Mouse (Mus musculus) forebrain, embryonic 16.5 days (tissue): ENCODE measurements around the gene Mpnd. TPM values are rescaled to one million over a fixed set of nuclear protein-coding genes. Genes with fewer than 3 reads are reported as not detected.

Experiments
- ATAC-seq: fragments of 200-750 bp; cut with Nextera tagmentation; 2 replicates; pipeline ENCODE4 v1.8.0; 2017; ENCODE audit warnings: mild to moderate bottlenecking, moderate library complexity
- H3K27ac ChIP-seq: fragments of 300-500 bp; sonication (generic); 2 replicates; pipeline ENCODE4 v1.5.1; 2014; ENCODE audit warnings: low read length, control low read depth
- H3K27me3 ChIP-seq: fragments of 300-500 bp; sonication (generic); replicated peaks from 2 replicates; pipeline ENCODE4 v1.6.1; 2014; ENCODE audit warnings: low read length; ENCODE audit not compliant: control insufficient read depth, insufficient read depth
- H3K36me3 ChIP-seq: fragments of 300-500 bp; sonication (generic); 2 replicates; pipeline ENCODE4 v1.6.1; 2014; ENCODE audit not compliant: control insufficient read depth, insufficient read depth
- H3K4me1 ChIP-seq: fragments of 300-500 bp; sonication (generic); replicated peaks from 2 replicates; pipeline ENCODE4 v1.6.1; 2014; ENCODE audit warnings: low read length; ENCODE audit not compliant: control insufficient read depth, insufficient read depth
- H3K4me2 ChIP-seq: fragments of 300-500 bp; sonication (generic); 2 replicates; pipeline ENCODE4 v1.6.1; 2014; ENCODE audit warnings: mild to moderate bottlenecking, low read length, control low read depth
- H3K4me3 ChIP-seq: fragments of 300-500 bp; sonication (generic); replicated peaks from 2 replicates; pipeline ENCODE4 v1.5.1; 2014; ENCODE audit warnings: mild to moderate bottlenecking, low read length, control low read depth
- H3K9ac ChIP-seq: fragments of 300-500 bp; sonication (generic); replicated peaks from 2 replicates; pipeline ENCODE4 v1.6.1; 2014; ENCODE audit warnings: low read depth, low read length, control low read depth
- H3K9me3 ChIP-seq: fragments of 300-500 bp; sonication (generic); 2 replicates; pipeline ENCODE4 v1.6.1; 2016; ENCODE audit warnings: low read length; ENCODE audit not compliant: control insufficient read depth
- WGBS: fragments of 180-500 bp; shearing (Covaris S2); extraction: QIAGEN DNeasy Blood & Tissue Kit; methylation state at CpG from one replicate; pipeline ENCODE4 v1.1.7; 2014; 5-methylcytosine and 5-hydroxymethylcytosine counted together
- polyA plus RNA-seq: library from polyadenylated mRNA; unstranded; fragments of >200 nt; fragmentation: Nextera tagmentation; extraction: Ambion mirVana; gene quantifications from 2 replicates; pipeline ENCODE4 v1.2.1, GENCODE M21; 2015

Mpnd gene
- polyA plus RNA-seq, 1 experiment from 2014 or later: 157 TPM

DNA sequence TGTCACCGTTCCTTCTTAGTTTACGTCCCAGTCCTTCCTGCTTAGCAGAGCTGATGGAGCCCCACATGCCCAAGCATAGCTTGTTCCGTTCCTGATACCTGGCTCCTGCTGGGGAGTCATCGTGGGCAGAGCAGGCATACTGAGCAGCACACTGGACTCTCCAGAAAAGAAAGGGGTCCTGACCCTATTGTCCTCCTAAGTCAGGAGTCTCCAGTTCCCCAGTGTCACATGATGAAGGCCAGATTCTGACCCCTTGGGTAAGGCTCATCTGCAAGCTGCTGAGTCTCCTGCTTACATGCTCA lies 17.4 kb downstream of the Mpnd start:
- Histone ChIP-seq H3K27me3 (no peaks in the 10 kb centered on the region), H3K4me2 (no peak overlapping the region), H3K9me3 (no peaks in the 10 kb centered on the region), H3K36me3 (peaks cover 5% of the 10 kb centered on the region), H3K4me1 (no peaks in the 10 kb centered on the region), H3K9ac (no peak overlapping the region), H3K4me3 (no peak overlapping the region), H3K27ac (no peak overlapping the region)
- 82% methylated on average over 4 of the region's 4 CpGs for WGBS
- ATAC-seq: no peak

DNA sequence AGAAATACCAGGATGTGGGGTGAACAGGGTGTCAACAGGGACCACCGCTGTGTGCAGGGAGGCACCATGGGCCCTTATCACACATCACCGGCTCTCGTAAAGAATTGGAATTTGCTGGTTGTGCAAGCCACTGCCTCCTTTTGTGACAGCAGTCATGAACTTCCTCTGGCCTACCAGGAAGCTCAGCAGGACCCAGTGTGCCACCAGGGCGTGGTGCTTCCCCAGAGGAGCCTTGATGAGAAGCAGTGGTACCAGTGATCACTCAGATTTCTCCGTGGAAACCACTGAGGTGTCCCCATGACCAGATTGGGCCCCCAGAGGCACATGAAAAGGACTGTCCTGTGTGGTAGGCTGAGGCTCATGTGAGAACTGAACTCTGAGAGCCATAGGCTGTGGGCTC lies 17.9 kb downstream of the Mpnd start:
- Histone ChIP-seq H3K9me3 (no peaks in the 10 kb centered on the region), H3K9ac (no peak overlapping the region), H3K4me1 (no peaks in the 10 kb centered on the region), H3K27ac (no peak overlapping the region), H3K4me2 (no peak overlapping the region), H3K27me3 (no peaks in the 10 kb centered on the region), H3K36me3 (peaks cover 4% of the 10 kb centered on the region), H3K4me3 (no peak overlapping the region)
- no peak for ATAC-seq
- whole genome bisulfite sequencing: 89% methylated on average over 5 of the region's 5 CpGs

DNA sequence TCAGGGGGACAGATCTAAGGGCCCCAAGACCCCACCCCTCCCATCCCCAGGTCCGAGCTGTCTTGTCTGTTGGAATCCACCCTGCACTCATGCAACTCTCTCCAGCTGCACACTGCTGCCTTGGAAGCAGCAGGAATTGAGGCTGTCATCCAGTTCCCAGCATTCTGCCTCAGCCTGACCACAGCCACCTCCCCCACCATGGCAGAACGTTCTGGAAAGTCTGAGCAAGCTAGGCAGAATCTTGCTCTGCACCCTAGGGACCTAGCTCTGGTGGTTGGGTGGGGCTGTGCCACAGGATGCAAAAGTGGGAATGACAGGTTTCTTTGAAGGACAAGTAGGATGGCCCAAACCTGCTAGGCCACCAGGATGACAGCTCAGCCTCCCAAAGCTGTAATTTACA lies 19.0 kb downstream of the Mpnd start:
- Histone ChIP-seq H3K36me3 (no peaks in the 10 kb centered on the region), H3K9ac (no peak overlapping the region), H3K4me2 (no peak overlapping the region), H3K4me1 (no peaks in the 10 kb centered on the region), H3K27ac (no peak overlapping the region), H3K9me3 (no peaks in the 10 kb centered on the region), H3K4me3 (no peak overlapping the region), H3K27me3 (no peaks in the 10 kb centered on the region)
- ATAC-seq: no peak
- 79% methylated on average over 2 of the region's 2 CpGs for WGBS

DNA sequence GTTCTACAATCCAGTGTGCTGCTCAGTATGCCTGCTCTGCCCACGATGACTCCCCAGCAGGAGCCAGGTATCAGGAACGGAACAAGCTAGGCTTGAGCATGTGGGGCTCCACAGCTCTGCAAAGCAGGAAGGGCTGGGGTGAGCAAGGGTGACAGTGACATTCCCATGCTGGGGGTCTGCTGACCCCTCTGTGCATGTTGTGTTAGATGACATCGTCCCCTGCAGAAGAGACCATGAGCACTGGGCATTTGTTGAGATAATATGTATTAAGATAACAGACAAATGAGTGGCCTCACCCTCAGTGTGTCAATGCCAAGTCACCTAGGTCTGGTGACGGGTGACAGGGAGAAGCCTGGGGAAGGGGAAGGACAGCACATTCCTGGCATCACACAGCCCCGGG lies 19.4 kb downstream of the Mpnd start:
- H3K36me3 ChIP-seq: peaks cover 2% of the 10 kb centered on the region; the same call in 1 of the 2 replicates
- 82% methylated on average over 5 of the region's 5 CpGs for WGBS

DNA sequence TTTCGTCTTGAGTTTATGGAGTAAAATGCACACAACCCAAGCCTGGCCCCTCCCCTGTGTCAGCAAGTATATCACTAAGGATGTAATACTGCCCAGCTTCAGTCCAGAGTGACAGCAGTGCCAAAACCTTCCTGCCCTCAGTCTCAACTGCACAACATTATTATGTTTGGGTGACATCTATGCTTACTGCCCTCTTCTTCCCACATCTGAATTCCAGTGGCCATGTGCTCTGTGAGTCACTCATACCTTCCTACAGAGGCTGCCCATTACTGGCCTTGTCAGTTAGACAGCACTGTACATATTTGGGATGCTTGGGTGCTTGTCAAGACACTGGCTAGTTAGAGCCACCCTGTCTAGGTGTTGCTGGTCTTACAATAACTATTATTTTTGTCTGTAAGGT lies 20.8 kb downstream of the Mpnd start:
- no peak for ATAC-seq
- H3K4me2 ChIP-seq: no peak overlapping the region
- peaks cover 2% of the 10 kb centered on the region; the same call in 1 of the 2 replicates for H3K36me3 ChIP-seq
- H3K27me3 ChIP-seq: no peaks in the 10 kb centered on the region
- WGBS: 95% methylated on average over 1 of the region's 1 CpGs
- no peaks in the 10 kb centered on the region for H3K9me3 ChIP-seq
- no peak overlapping the region for H3K27ac ChIP-seq
- no peak overlapping the region for H3K4me3 ChIP-seq
- H3K9ac ChIP-seq: no peak overlapping the region
- no peaks in the 10 kb centered on the region for H3K4me1 ChIP-seq

More for the DNA sequence above, 19.4 kb downstream of the Mpnd start:
- H3K9ac ChIP-seq: no peak overlapping the region
- ATAC-seq: no peak
- no peaks in the 10 kb centered on the region for H3K9me3 ChIP-seq
- no peaks in the 10 kb centered on the region for H3K4me1 ChIP-seq
- no peak overlapping the region for H3K4me2 ChIP-seq
- no peaks in the 10 kb centered on the region for H3K27me3 ChIP-seq
- no peak overlapping the region for H3K27ac ChIP-seq
- H3K4me3 ChIP-seq: no peak overlapping the region

DNA sequence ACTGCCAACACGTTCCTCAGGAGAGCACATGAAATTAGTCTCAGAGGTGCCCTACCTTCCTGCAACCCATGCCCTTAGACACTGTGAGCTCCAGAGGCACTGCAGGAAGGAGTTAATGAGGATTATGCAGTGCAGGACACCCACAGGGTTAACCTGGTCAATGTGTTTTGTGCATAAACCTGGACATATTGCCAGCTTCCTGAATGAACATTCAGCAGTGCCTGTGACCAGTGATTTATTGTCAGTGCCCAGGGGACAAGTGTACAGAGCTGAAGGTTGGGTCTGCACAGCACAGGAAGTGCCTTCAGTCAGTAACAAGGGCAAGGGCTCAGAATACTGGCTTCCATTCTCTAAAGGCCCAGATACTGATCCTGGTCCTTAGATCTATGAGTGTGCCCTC lies 21.4 kb downstream of the Mpnd start:
- Histone ChIP-seq H3K36me3 (peaks cover 2% of the 10 kb centered on the region; the same call in 1 of the 2 replicates), H3K4me2 (no peak overlapping the region), H3K4me3 (no peak overlapping the region), H3K4me1 (no peaks in the 10 kb centered on the region), H3K27ac (no peak overlapping the region), H3K9me3 (no peaks in the 10 kb centered on the region), H3K9ac (no peak overlapping the region), H3K27me3 (no peaks in the 10 kb centered on the region)
- 87% methylated on average over 1 of the region's 1 CpGs for WGBS
- ATAC-seq: no peak

DNA sequence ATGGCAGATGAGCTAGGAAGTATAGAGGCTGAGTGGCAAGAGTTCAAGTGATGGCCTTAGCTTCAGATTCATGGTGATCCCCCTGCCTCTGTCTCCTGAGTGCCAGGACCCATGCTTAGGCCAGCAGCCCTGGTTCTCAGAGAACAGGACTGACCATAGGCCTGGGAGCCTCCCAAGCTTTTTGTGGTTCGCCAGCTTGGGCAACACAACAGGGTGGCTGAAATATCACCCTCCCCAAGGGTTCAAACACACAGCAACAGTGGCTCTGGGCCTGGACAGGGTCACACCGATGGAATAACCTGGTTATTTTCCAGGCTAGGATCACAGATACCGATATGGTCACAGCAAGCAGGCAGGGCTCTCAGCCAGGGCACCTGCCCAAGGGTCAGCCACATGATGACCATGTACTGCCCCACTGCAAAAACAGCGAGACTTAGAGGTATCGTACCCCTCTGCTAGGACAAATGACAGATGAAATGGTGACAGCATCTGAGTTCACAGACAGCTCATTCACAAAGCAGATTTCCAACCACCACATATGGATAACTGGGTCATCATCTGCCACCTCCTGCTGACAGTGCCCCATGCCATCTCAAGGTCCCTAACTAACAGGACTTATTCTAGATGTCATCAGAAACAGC lies 22.4 kb downstream of the Mpnd start:
- H3K4me3 ChIP-seq: no peak overlapping the region
- 92% methylated on average over 5 of the region's 5 CpGs for WGBS
- H3K9me3 ChIP-seq: no peaks in the 10 kb centered on the region
- ATAC-seq: no peak
- H3K27me3 ChIP-seq: no peaks in the 10 kb centered on the region
- H3K27ac ChIP-seq: no peak overlapping the region
- no peak overlapping the region for H3K4me2 ChIP-seq
- peaks cover 2% of the 10 kb centered on the region; the same call in 1 of the 2 replicates for H3K36me3 ChIP-seq
- H3K9ac ChIP-seq: no peak overlapping the region
- peaks cover 4% of the 10 kb centered on the region for H3K4me1 ChIP-seq

DNA sequence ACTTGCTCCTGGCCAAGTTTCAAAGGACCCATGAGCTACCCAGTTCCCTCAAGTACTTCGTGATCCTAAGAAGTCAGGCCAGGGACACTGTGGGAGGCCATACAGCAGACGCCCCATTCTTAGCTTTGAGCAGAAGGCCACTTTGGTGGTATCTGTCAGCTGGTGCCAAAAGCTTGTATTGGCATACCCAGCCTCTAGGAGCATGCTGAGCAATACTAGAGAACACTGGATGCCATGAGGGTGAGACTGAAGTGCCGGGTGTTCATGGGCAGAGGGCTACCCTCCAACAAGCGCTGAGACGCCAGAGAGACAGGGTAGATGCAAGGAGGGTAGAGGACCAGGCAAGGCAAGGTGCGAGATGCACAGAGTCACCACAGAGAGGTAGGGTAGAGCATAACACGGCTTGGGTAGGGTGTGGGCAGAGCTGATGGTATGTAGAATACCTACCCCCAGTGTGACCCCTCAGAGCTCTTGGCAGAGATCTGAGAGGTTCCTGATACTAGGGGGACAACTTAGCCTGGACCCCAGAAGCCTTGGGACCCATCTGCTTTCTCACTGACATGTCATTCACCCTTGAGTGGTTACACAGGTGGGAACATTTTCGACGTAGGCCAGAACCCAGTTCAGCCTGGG lies 24.8 kb downstream of the Mpnd start:
- no peak overlapping the region for H3K9ac ChIP-seq
- no peaks in the 10 kb centered on the region for H3K27me3 ChIP-seq
- H3K36me3 ChIP-seq: peaks cover 6% of the 10 kb centered on the region; the same call in 1 of the 2 replicates
- H3K4me2 ChIP-seq: no peak overlapping the region
- WGBS: 86% methylated on average over 9 of the region's 9 CpGs
- H3K4me1 ChIP-seq: peaks cover 24% of the 10 kb centered on the region
- H3K27ac ChIP-seq: no peak overlapping the region
- H3K4me3 ChIP-seq: no peak overlapping the region
- no peaks in the 10 kb centered on the region for H3K9me3 ChIP-seq
- ATAC-seq: no peak

DNA sequence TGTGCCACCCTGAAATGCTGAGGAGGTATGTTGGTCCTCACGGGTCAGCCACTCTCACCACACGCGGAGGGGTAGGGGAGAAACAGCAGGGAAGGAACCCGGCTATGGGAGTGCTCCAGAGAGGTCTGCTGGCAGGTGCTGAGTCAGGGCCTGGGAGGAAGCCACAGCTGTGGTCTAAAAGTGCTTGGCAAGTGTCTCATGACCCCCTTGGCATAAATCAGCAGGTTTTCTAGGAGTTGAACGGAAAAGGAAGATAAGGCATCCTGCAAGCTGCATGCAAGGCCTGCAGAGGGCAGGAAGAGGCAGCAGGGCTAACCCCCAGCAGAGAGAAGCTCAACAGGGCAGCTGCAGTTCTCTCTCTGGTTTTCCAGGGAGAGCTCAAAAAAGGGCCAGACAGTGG lies 25.4 kb downstream of the Mpnd start:
- Histone ChIP-seq H3K27ac (no peak overlapping the region), H3K36me3 (peaks cover 6% of the 10 kb centered on the region; the same call in 1 of the 2 replicates), H3K4me3 (no peak overlapping the region), H3K9me3 (no peaks in the 10 kb centered on the region), H3K9ac (no peak overlapping the region), H3K27me3 (no peaks in the 10 kb centered on the region), H3K4me2 (no peak overlapping the region), H3K4me1 (peaks cover 29% of the 10 kb centered on the region)
- no peak for ATAC-seq
- WGBS: 72% methylated on average over 5 of the region's 5 CpGs
